Mouse (Mus musculus) lung, adult 2 months (tissue): ENCODE results near the gene Mast1.

Experiments used
- CTCF ChIP-seq: fragments of 200-500 bp; IDR thresholded peaks from 2 replicates; pipeline ENCODE4 v1.5.1; 2011; ENCODE audit warnings: mild to moderate bottlenecking, low read length, control low read depth; ENCODE audit not compliant: insufficient read depth
- POLR2A ChIP-seq: fragments of 200-500 bp; IDR thresholded peaks from 2 replicates; pipeline ENCODE4 v1.6.1; 2011; ENCODE audit warnings: low read depth, mild to moderate bottlenecking, control low read depth, low read length, borderline replicate concordance; ENCODE audit errors: extremely low read depth

- TF ChIP-seq POLR2A (peak; percentile 51; the same call in 1 of the 2 replicates), CTCF (no peak)
Measured at GRCm38 (mm10) chr8:84908421-84909161, 28.6 kb downstream of the Mast1 start, which contains the start of gene Dnase2a.
